Mouse (Mus musculus) induced T-regulatory cell, adult 2 months (primary cell): Measurements from ENCODE around the gene Mmp8.

Experiments used
- DNase-seq: peaks from one replicate; pipeline ENCODE4 v3.0.0-alpha.2; 2012; ENCODE audit warnings: low read depth

Mmp8 gene

GRCm38 (mm10) chr9:7558221-7559017 lies at the start of gene Mmp8:
Gene Mmp8 (plus strand): TSS chr9:7558456.
- DNase-seq = no peak

- peak; percentile 76 for DNase-seq
Observed at GRCm38 (mm10) chr9:7509619-7510233, 48.5 kb upstream of the Mmp8 start.

- no peak for DNase-seq
Observed at GRCm38 (mm10) chr9:7517944-7518571, 40.2 kb upstream of the Mmp8 start.

GRCm38 (mm10) chr9:7526255-7526940 lies 31.9 kb upstream of the Mmp8 start:
- DNase-seq = no peak

- no peak for DNase-seq
Observed at GRCm38 (mm10) chr9:7542763-7543162, 15.5 kb upstream of the Mmp8 start.

GRCm38 (mm10) chr9:7544923-7545457 lies 13.3 kb upstream of the Mmp8 start:
- no peak for DNase-seq

- DNase-seq = no peak
Observed at GRCm38 (mm10) chr9:7545471-7545870, 12.8 kb upstream of the Mmp8 start.

- DNase-seq = no peak
Observed at GRCm38 (mm10) chr9:7545920-7546319, 12.3 kb upstream of the Mmp8 start.

GRCm38 (mm10) chr9:7551943-7552342 lies 6.3 kb upstream of the Mmp8 start:
- no peak for DNase-seq

GRCm38 (mm10) chr9:7553536-7553935 lies 4.7 kb upstream of the Mmp8 start:
- peak; percentile 62 for DNase-seq

GRCm38 (mm10) chr9:7554382-7554781 lies 3.9 kb upstream of the Mmp8 start:
- DNase-seq = peak; percentile 55

- DNase-seq = no peak
Observed at GRCm38 (mm10) chr9:7560026-7560425, 1.8 kb downstream of the Mmp8 start.

- DNase-seq = no peak
Observed at GRCm38 (mm10) chr9:7567376-7567775, 9.1 kb downstream of the Mmp8 start.

GRCm38 (mm10) chr9:7567923-7568322 lies 9.7 kb downstream of the Mmp8 start:
- no peak for DNase-seq

GRCm38 (mm10) chr9:7570485-7570884 lies 12.2 kb downstream of the Mmp8 start:
- DNase-seq = no peak

- DNase-seq = no peak
Observed at GRCm38 (mm10) chr9:7571162-7571561, 12.9 kb downstream of the Mmp8 start, which contains the start of gene Mmp27. Gene Mmp27 (plus strand): TSS chr9:7571396.

- peak; percentile 48 for DNase-seq
Observed at GRCm38 (mm10) chr9:7572188-7572587, 13.9 kb downstream of the Mmp8 start.

- DNase-seq = peak; percentile 16
Observed at GRCm38 (mm10) chr9:7572663-7573308, 14.5 kb downstream of the Mmp8 start.

- no peak for DNase-seq
Observed at GRCm38 (mm10) chr9:7575526-7575925, 17.3 kb downstream of the Mmp8 start.

GRCm38 (mm10) chr9:7577371-7577770 lies 19.1 kb downstream of the Mmp8 start:
- no peak for DNase-seq

GRCm38 (mm10) chr9:7590063-7590462 lies 31.8 kb downstream of the Mmp8 start:
- DNase-seq = no peak
